Mouse (Mus musculus): Measurements from ENCODE around the gene Farp1.

The Farp1 gene

DNA sequence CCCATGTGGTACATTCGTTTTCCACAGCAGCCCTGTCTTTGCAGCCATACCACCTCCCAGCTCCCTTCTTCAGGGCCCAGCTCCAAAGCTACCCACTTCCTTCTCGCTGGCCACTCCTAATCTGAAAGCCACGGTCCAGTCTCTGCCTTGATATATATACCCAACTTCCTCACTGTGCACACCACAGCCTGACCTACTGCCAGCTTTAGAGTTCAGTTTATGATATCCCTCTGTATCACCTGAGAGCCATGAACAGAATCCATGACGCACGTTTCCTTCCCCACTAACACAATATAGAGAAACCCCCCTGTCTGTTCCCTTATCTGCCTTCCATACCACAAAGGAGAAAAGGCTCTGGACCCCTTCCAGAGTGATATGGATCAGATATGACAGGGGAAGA is 283.4 kb downstream of the Farp1 start:
- DNase-seq = no peak

DNA sequence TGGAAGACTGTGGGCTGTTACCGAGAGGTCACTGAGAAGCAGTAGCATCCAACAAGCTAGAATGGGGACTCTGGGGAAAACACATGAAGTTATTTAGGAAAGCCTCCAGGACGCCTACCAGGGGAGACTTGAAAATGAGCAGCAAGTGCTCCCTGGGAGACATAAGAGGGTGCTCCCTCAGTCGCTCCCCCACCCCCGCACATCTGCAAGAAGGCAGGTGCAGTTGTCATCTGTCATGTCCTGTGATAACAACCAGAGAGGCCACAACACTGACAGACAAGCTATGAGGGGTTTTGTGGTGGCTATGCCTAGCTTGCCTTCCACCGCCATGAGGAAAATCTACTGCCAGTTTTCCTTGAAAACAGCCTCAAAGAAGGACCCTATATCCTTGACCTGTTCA is 287.1 kb downstream of the Farp1 start:
- no peak for DNase-seq

DNA sequence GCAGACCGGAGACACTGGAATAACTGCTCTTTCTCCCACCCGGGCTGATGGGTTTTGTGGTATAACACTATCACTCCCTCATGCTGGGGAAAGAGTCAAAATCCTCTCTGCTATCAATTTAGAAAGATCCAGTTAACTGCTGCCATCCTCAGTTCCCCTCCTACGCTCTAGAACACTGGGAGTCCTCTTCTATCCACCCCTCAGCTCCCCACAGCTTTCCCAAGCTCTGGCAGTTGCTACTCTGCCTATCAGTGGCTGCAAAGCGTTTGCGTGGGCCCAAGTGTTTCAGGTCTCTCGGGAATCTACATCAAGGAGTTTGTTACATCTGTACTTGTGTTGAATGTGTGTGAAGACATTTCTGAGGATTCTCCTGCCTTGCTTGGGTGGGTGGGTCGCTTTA is 287.6 kb downstream of the Farp1 start:
- DNase-seq = peak; percentile 90

DNA sequence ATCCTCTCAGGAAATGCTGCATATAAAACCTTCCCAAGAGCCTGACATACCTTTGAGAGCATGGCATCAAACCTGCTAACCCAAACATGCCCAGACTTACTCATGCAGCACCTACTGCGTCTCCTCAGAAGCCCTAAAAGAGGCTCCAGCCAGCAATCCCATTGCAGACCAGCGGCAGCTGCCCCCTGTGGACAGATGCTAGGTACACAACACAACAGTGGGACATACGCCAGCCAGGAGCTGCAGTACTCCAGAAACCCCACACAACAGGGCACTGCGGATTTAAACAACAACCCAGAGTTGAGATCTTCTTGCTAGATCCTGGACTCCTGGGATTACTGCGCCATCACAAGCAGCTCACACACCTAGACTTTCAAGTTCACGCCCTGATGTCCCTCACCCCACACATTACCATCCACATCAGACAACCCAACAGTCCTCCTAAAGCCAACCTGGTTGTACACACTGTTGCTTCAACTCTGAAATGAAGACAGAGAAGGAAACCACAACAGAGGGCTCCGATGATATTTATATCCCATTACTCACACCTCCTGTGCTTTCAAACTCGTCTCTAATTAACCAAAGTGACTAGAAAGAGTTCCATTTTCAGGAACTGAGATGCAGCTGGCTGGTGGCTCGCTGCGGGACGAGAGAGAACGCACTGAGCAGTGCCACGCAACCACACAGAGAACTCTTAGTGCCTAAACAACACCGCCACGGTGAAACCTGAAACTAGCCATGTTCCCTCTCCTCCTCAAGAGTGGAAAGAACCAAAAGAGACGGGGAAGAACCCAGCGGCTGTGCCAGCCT is 289.7 kb downstream of the Farp1 start:
- peak; percentile 59 for DNase-seq

DNA sequence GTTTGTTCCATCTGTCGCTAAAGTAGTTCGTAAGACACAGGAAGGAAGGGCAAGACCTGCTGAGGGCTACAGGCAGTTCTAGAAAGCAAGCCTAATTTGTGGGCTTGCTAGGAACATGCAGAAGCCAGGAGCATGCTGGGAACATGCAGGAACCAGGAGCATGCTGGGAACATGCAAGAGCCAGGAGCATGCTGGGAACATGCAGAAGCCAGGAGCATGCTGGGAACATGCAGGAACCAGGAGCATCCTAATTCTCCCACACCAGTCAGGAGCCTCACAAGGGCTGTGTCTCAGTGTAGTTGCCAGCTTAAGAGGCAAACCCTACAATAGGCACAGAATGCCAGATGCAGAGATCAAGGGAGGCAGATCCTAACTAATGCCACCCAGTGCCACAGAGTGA is 291.4 kb downstream of the Farp1 start:
- no peak for DNase-seq

DNA sequence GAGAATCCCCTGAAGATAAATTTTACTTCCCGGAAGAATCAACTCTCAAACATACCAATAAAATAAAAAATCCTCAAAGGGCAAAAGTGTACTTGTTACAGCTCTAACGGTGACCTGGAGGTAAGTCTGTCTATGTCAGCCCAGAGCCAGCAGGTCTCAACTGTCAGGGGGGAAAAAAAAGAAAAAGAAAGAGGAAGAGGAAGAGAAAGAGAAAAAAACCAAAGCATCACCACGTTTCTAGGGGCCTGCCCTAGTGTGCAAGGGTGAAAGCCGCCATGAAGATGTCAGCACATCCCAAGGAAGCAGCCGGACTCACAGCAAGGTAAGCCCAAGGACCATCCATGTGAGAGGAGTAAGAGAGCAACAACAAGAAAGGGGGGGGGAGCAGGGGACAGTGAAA is 293.9 kb downstream of the Farp1 start:
- no peak for DNase-seq

DNA sequence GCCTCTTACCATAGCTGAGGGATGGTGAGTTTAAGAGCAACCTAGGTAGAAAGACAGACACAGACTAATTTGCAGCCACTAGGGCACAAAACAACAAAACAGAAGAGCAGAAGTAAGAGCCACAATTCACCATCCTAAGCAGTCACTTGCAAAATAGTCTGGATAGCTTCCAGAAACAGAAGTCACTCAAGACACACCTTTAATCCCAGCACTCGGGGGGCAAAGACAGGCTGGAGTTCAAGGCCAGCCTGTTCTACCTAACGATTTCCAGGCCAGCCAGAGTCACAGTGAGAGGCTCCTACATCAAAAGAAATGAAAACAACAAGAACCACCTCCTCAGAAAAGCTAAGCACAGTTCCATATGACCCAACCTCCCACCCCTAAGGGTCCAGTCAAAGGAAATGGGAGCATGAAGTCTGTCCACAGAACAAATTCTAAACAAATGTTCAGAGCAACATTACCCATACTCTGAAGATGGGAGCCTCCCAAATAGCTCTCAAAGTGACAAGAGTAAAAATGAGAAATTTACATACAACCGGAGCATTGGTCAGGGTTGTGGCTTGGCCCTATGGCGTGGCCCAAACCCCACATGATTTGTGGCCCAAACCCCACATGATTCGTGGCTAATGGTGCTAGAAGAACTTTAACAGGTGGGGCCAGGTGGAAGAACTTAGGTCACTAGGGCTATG is 294.5 kb downstream of the Farp1 start:
- no peak for DNase-seq

DNA sequence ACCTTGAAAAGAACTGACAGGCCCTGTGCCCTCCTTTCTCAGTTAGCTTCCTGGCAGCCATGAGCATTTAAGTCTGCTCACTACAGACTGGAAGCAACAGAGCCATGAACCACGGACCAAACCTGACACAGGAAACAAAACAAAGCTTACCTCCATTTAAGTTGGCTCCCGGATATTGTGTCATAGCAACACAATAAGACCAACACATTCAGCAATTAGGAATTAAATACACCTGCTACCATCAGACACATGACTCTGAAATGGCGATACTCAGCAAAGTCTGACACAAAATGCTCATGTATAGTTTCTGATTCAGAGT is 295.0 kb downstream of the Farp1 start:
- no peak for DNase-seq

Data from right cerebral cortex, adult 18-20 months (tissue).